Mouse (Mus musculus): ENCODE measurements at regions not wholly inside any gene's neighbourhood (a gene's known extent, or its start where the extent isn't known, plus 50 kb on each side); places are given as distances from the start of the nearest gene placed in this dataset.

- in situ Hi-C loops (cut with MboI; ENCODE audit: unreplicated experiment in 2 of 2): no loop called here
These were observed 68.8 kb downstream of the Cxcl12 start for GRCm38 (mm10) chr6:117237096-117237495.

GRCm38 (mm10) chr6:117241206-117241605, 72.9 kb downstream of the Cxcl12 start:
- in situ Hi-C loops (cut with MboI; ENCODE audit: unreplicated experiment in 2 of 2): no loop called here

GRCm38 (mm10) chr6:117245398-117245797, 77.1 kb downstream of the Cxcl12 start:
- in situ Hi-C loops (cut with MboI; ENCODE audit: unreplicated experiment in 2 of 2): no loop called here

GRCm38 (mm10) chr6:117245849-117246248, 77.5 kb downstream of the Cxcl12 start:
- in situ Hi-C loops (cut with MboI; ENCODE audit: unreplicated experiment in 2 of 2): no loop called here

- in situ Hi-C loops (cut with MboI; ENCODE audit: unreplicated experiment in 2 of 2): no loop called here
These were observed 81.0 kb downstream of the Cxcl12 start for GRCm38 (mm10) chr6:117249230-117249921.

GRCm38 (mm10) chr6:117250051-117250450, 81.7 kb downstream of the Cxcl12 start:
- in situ Hi-C loops (cut with MboI; ENCODE audit: unreplicated experiment in 2 of 2): loop anchor here in 1 of 2 experiments (25.0 kb wide), 1 partner anchor 538 kb away; the partner anchor contains the start of gene Tmem72

GRCm38 (mm10) chr6:117251383-117251925, 83.1 kb downstream of the Cxcl12 start:
- in situ Hi-C loops (cut with MboI; ENCODE audit: unreplicated experiment in 2 of 2): loop anchor here in 1 of 2 experiments (25.0 kb wide), 1 partner anchor 539 kb away; the partner anchor contains the start of gene Tmem72

- in situ Hi-C loops (cut with MboI; ENCODE audit: unreplicated experiment in 2 of 2): loop anchor here in 1 of 2 experiments (25.0 kb wide), 1 partner anchor 540 kb away; the partner anchor contains the start of gene Tmem72
These were observed 84.0 kb downstream of the Cxcl12 start for GRCm38 (mm10) chr6:117252361-117252760.

GRCm38 (mm10) chr6:117253036-117253435, 84.7 kb downstream of the Cxcl12 start:
- in situ Hi-C loops (cut with MboI; ENCODE audit: unreplicated experiment in 2 of 2): loop anchor here in 1 of 2 experiments (25.0 kb wide), 1 partner anchor 541 kb away; the partner anchor contains the start of gene Tmem72

GRCm38 (mm10) chr6:117253586-117254330, 85.4 kb downstream of the Cxcl12 start:
- in situ Hi-C loops (cut with MboI; ENCODE audit: unreplicated experiment in 2 of 2): loop anchor here in 1 of 2 experiments (25.0 kb wide), 1 partner anchor 541 kb away; the partner anchor contains the start of gene Tmem72

- in situ Hi-C loops (cut with MboI; ENCODE audit: unreplicated experiment in 2 of 2): loop anchor here in 1 of 2 experiments (25.0 kb wide), 1 partner anchor 542 kb away; the partner anchor contains the start of gene Tmem72
These were observed 86.4 kb downstream of the Cxcl12 start for GRCm38 (mm10) chr6:117254620-117255228.

GRCm38 (mm10) chr6:117255399-117256098, 87.2 kb downstream of the Cxcl12 start:
- in situ Hi-C loops (cut with MboI; ENCODE audit: unreplicated experiment in 2 of 2): loop anchor here in 1 of 2 experiments (25.0 kb wide), 1 partner anchor 543 kb away; the partner anchor contains the start of gene Tmem72

- in situ Hi-C loops (cut with MboI; ENCODE audit: unreplicated experiment in 2 of 2): loop anchor here in 1 of 2 experiments (25.0 kb wide), 1 partner anchor 544 kb away; the partner anchor contains the start of gene Tmem72
These were observed 87.8 kb downstream of the Cxcl12 start for GRCm38 (mm10) chr6:117256099-117256471.

GRCm38 (mm10) chr6:117257591-117257990, 89.3 kb downstream of the Cxcl12 start:
- in situ Hi-C loops (cut with MboI; ENCODE audit: unreplicated experiment in 2 of 2): loop anchor here in 1 of 2 experiments (25.0 kb wide), 1 partner anchor 545 kb away; the partner anchor contains the start of gene Tmem72

GRCm38 (mm10) chr6:117267906-117268305, 99.6 kb downstream of the Cxcl12 start:
- in situ Hi-C loops (cut with MboI; ENCODE audit: unreplicated experiment in 2 of 2): loop anchor here in 1 of 2 experiments (25.0 kb wide), 1 partner anchor 556 kb away; the partner anchor contains the start of gene Tmem72

GRCm38 (mm10) chr6:117268376-117268775, 100.0 kb downstream of the Cxcl12 start:
- in situ Hi-C loops (cut with MboI; ENCODE audit: unreplicated experiment in 2 of 2): loop anchor here in 1 of 2 experiments (25.0 kb wide), 1 partner anchor 556 kb away; the partner anchor contains the start of gene Tmem72

GRCm38 (mm10) chr6:117270261-117270660, 101.9 kb downstream of the Cxcl12 start:
- in situ Hi-C loops (cut with MboI; ENCODE audit: unreplicated experiment in 2 of 2): loop anchor here in 1 of 2 experiments (25.0 kb wide), 1 partner anchor 558 kb away; the partner anchor contains the start of gene Tmem72

- in situ Hi-C loops (cut with MboI; ENCODE audit: unreplicated experiment in 2 of 2): loop anchor here in 1 of 2 experiments (25.0 kb wide), 1 partner anchor 559 kb away; the partner anchor contains the start of gene Tmem72
These were observed 103.4 kb downstream of the Cxcl12 start for GRCm38 (mm10) chr6:117271562-117272226.

All from v-Abl transformed pro-B cells (cell line).